Mouse (Mus musculus): Measurements from ENCODE around the gene Gm10799.
A peak's percentile ranks its signal among the peaks of the same experiment; 100 is the strongest.

DNA sequence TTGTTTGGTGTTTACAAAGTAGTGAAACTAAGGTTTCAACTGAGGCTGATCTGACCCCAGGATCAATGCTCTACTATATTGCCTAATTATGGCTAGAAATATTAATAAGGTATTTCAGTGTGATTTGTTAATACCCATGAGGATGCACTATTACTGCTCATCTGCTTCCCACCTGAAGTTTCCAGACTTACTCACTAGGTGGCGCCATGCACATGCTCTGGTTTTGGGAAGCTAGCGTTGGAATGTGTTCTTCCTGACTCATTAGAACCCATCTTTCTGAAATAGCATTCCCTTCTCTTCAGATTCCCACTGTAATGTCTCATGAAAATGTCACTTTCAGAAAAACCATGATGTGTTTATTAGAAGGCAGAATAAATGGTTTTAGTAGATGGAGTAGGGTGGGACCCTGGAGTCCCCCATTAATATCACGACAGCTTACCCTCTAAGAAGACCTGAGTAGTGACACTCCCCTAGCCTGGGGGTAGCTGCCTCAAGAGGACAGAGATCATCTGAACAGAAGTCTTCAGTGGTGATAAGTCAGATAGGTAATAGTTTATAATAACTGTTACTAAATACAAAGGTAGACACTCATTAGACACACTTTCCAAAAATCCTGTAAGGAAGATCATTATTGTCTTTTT lies 33.4 kb downstream of the Gm10799 start:
- TF ChIP-seq CTCF (IDR thresholded peaks at IDR 0.05; ENCODE audit: low read depth) (peak; percentile 97), EP300 (IDR thresholded peaks at IDR 0.05; ENCODE audit: low read depth) (no peak)
